Mouse (Mus musculus) neural tube, embryonic 11.5 days (tissue): ENCODE data around the gene Bglap. TPM values are rescaled to one million over a fixed set of nuclear protein-coding genes. Genes with fewer than 3 reads are reported as not detected.
"Not testable (repeated sequence)": the region's sequence is repeated elsewhere in the genome, so short reads cannot be mapped to it uniquely, and the experiment has no call there.

ENCODE experiments used
- ATAC-seq: fragments of 200-750 bp; cut with Nextera tagmentation; 2 replicates; pipeline ENCODE4 v1.8.0; 2017; ENCODE audit warnings: moderate number of reproducible peaks, mild to moderate bottlenecking, moderate TSS enrichment, moderate library complexity; ENCODE audit not compliant: insufficient read depth, low FRiP score, low TSS enrichment
- DNase-seq: peaks from one replicate; pipeline ENCODE4 v3.0.0-alpha.2; 2015; ENCODE audit warnings: low spot score
- H3K27ac ChIP-seq: fragments of 300-500 bp; sonication (generic); 2 replicates; pipeline ENCODE4 v1.5.1; 2014; ENCODE audit warnings: low read depth, mild to moderate bottlenecking, low read length
- H3K27me3 ChIP-seq: fragments of 300-500 bp; sonication (generic); 2 replicates; pipeline ENCODE4 v1.6.1; 2014; ENCODE audit warnings: mild to moderate bottlenecking, low read length, mixed read lengths; ENCODE audit not compliant: control insufficient read depth, insufficient read depth
- H3K36me3 ChIP-seq: fragments of 300-500 bp; sonication (generic); 2 replicates; pipeline ENCODE4 v1.6.1; 2014; ENCODE audit warnings: mild to moderate bottlenecking, low read length, moderate library complexity, mixed read lengths; ENCODE audit not compliant: control insufficient read depth, insufficient read depth
- H3K4me1 ChIP-seq: fragments of 300-500 bp; sonication (generic); 2 replicates; pipeline ENCODE4 v1.6.1; 2014; ENCODE audit warnings: low read length, mixed read lengths; ENCODE audit not compliant: control insufficient read depth, insufficient read depth
- H3K4me2 ChIP-seq: fragments of 300-500 bp; sonication (generic); 2 replicates; pipeline ENCODE4 v1.6.1; 2014; ENCODE audit warnings: low read depth, mild to moderate bottlenecking, moderate library complexity
- H3K4me3 ChIP-seq: fragments of 300-500 bp; sonication (generic); 2 replicates; pipeline ENCODE4 v1.5.1; 2014; ENCODE audit warnings: low read depth, low read length
- H3K9ac ChIP-seq: fragments of 300-500 bp; sonication (generic); 2 replicates; pipeline ENCODE4 v1.6.1; 2014; ENCODE audit warnings: mild to moderate bottlenecking, low read length
- H3K9me3 ChIP-seq: fragments of 300-500 bp; sonication (generic); 2 replicates; pipeline ENCODE4 v1.6.1; 2016; ENCODE audit warnings: low read length; ENCODE audit not compliant: control insufficient read depth
- whole genome bisulfite sequencing: fragments of 180-500 bp; shearing (Covaris S2); extraction: QIAGEN DNeasy Blood & Tissue Kit; methylation state at CpG from one replicate; pipeline ENCODE4 v1.1.7; 2014; 5-methylcytosine and 5-hydroxymethylcytosine counted together
- polyA plus RNA-seq: library from polyadenylated mRNA; unstranded; fragments of >200 nt; fragmentation: Nextera tagmentation; extraction: Ambion mirVana; gene quantifications from 2 replicates; pipeline ENCODE4 v1.2.1, GENCODE M21; 2014

Bglap gene
- polyA plus RNA-seq, 1 experiment from 2014 or later, result not detected

DNA sequence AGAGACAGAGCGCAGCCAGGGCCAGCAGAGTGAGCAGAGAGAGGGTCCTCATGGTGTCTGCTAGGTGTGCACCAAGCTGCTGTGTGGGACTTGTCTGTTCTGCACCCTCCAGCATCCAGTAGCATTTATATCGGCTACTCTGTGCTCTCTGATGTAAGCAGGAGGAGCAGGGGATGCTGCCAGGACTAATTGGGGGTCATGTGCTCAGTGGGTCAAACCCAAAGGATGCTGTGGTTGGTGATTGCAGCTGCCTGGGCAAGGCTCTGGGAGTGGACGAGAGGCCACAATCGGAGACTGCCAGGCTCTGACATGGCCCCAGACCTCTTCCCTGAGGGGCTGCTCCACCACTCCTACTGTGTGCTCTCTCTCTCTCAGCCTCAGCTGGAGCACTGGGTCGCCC lies 5.7 kb downstream of the Bglap start, which contains the start of gene Bglap2:
TSS of gene Bglap2 (minus strand) at position 101 of the 400 bp plus-strand sequence.
- not testable (repeated sequence) for H3K4me1 ChIP-seq, H3K9ac ChIP-seq, H3K36me3 ChIP-seq, H3K27me3 ChIP-seq, H3K27ac ChIP-seq, H3K4me2 ChIP-seq, H3K9me3 ChIP-seq, ATAC-seq, DNase-seq, H3K4me3 ChIP-seq
- WGBS, result 69% methylated on average over 4 of the region's 5 CpGs

DNA sequence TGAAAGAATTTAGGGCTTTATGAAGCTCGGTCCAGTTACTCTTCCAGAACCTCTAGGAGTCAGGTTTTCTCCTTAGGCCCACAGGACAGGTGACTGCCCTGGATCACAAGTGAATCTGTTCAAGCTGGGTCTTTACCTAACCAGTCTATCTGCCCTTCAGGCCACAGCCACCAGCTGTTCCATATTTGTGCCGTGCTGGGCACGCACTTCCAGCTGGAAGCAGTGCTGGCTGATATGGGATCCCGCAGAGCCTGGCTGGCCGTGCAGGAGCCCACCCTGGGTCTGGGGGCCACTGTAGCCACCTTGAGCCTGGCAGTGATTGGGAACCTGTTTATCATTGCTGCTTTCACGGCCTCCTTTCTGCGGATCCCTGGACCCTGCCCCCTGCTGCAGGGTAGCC lies 7.6 kb downstream of the Bglap start:
- not testable (repeated sequence) for H3K4me2 ChIP-seq, H3K36me3 ChIP-seq, H3K4me3 ChIP-seq, H3K4me1 ChIP-seq, H3K9me3 ChIP-seq, H3K27ac ChIP-seq, DNase-seq, H3K27me3 ChIP-seq
- 0 out of 2 replicates have a peak, but pooled peaks have one; percentile 24 for ATAC-seq
- H3K9ac ChIP-seq, result peak overlapping the region; percentile 2; the same call in 1 of the 2 replicates
- WGBS, result 17% methylated on average over 5 of the region's 7 CpGs

DNA sequence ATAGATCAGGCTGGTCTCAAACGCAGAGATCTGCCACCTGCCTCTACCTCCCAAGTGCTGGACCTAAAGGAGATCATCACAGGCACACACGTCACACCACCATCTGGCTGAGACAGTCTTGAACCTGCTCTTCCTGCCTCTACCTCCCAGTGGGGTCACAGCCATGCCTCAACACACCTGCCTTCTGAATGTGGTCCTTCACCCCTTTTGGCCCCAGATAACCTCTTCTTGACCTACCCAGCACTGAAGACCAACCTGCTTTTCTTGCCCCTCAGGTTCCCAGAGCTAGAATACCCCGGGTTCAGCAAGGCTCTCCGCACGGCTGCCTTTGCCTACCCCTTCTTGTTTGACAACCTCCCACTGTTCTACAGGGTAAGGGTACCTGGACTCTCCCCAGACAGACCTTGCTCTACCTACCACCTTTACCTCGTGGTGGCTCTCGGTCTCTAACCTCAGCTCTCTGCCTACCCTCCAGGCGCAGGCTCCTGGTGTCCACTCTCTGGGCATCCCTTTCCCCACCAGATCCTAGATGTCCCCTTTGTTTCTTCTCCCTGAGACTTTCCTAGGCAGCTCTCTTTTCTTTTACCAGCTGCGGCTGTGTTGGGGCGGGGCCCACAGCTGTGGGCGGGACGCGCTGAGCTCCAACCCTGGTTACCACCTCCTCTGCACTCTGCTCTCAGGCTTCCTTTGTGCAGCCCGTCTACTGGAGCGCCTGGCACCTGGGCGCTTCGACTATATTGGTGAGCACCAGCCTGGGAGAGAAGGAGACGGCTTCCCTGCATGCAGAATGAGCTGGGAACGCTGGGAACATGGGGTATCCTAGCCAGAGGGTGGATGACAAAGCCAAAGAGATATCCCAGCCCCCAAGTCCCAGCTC lies 8.3 kb downstream of the Bglap start:
- H3K4me3 ChIP-seq, H3K27ac ChIP-seq, H3K4me1 ChIP-seq, H3K27me3 ChIP-seq, H3K36me3 ChIP-seq, H3K9me3 ChIP-seq: not testable (repeated sequence)
- WGBS, result 11% methylated on average over 16 of the region's 19 CpGs
- ATAC-seq (peak; percentile 88), DNase-seq (peak; percentile 75)
- H3K4me2 ChIP-seq, result 0 out of 2 replicates have a peak overlapping the region, but pooled peaks have one; percentile 1
- peak overlapping the region; percentile 2; the same call in 1 of the 2 replicates for H3K9ac ChIP-seq

DNA sequence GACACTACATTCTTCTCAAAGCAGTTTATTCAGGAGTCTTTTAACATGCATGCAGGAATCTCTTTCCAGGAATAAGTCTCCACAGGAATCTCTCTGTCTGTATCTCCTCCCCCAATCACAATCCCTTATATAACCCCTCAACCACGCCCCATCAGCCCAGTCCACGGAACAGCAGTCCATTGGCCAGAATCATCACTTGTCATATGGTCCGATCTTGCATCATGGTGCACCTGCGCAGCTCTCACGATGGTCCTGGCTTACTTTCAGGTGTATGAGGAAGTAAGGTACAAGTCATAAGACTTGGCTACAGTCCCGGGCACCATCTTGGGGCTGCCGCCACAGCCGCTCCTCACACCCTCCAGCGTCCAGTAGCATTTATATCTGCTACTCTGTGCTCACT lies 11.6 kb downstream of the Bglap start, which contains the start of gene Bglap3:
TSS of gene Bglap3 (minus strand) at position 101 of the 400 bp plus-strand sequence.
- H3K27ac ChIP-seq, ATAC-seq, H3K4me2 ChIP-seq, DNase-seq, H3K9me3 ChIP-seq, H3K4me3 ChIP-seq, H3K4me1 ChIP-seq, H3K9ac ChIP-seq, H3K27me3 ChIP-seq, H3K36me3 ChIP-seq: not testable (repeated sequence)
- 92% methylated on average over 9 of the region's 9 CpGs for WGBS

DNA sequence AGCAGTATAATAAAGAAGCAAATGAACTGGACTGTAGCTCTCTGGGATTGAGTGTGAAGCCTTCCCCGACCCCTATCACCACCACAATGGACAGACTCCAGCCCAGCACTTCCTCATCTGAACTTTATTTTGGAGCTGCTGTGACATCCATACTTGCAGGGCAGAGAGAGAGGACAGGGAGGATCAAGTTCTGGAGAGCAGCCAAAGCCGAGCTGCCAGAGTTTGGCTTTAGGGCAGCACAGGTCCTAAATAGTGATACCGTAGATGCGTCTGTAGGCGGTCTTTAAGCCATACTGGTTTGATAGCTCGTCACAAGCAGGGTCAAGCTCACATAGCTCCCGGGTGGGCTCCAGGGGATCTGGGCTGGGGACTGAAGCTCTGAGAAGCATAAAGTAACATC lies 15.8 kb downstream of the Bglap start:
- H3K36me3 ChIP-seq, ATAC-seq, H3K4me3 ChIP-seq, H3K27ac ChIP-seq, DNase-seq, H3K4me2 ChIP-seq, H3K4me1 ChIP-seq, H3K9me3 ChIP-seq, H3K9ac ChIP-seq: not testable (repeated sequence)
- WGBS, result 93% methylated on average over 7 of the region's 7 CpGs
- peaks cover 15% of the 10 kb centered on the region for H3K27me3 ChIP-seq

DNA sequence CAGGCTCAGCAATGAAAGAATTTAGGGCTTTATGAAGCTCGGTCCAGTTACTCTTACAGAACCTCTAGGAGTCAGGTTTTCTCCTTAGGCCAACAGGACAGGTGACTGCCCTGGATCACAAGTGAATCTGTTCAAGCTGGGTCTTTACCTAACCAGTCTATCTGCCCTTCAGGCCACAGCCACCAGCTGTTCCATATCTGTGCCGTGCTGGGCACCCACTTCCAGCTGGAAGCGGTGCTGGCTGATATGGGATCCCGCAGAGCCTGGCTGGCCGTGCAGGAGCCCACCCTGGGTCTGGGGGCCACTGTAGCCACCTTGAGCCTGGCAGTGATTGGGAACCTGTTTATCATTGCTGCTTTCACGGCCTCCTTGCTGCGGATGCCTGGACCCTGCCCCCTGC lies 16.7 kb downstream of the Bglap start:
- peaks cover 15% of the 10 kb centered on the region for H3K27me3 ChIP-seq
- not testable (repeated sequence) for H3K9ac ChIP-seq, H3K9me3 ChIP-seq, ATAC-seq, H3K27ac ChIP-seq, H3K4me1 ChIP-seq, H3K4me3 ChIP-seq, H3K4me2 ChIP-seq, H3K36me3 ChIP-seq, DNase-seq
- WGBS, result 48% methylated on average over 3 of the region's 7 CpGs

DNA sequence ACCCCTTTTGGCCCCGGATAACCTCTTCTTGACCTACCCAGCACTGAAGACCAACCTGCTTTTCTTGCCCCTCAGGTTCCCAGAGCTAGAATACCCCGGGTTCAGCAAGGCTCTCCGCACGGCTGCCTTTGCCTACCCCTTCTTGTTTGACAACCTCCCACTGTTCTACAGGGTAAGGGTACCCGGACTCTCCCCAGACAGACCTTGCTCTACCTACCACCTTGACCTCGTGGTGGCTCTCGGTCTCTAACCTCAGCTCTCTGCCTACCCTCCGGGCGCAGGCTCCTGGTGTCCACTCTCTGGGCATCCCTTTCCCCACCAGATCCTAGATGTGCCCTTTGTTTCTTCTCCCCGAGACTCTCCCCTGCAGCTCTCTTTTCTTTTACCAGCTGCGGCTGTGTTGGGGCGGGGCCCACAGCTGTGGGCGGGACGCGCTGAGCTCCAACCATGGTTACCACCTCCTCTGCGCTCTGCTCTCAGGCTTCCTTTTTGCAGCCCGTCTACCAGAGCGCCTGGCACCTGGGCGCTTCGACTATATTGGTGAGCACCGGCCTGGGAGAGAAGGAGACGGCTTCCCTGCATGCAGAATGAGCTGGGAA lies 17.3 kb downstream of the Bglap start:
- H3K4me3 ChIP-seq, H3K4me1 ChIP-seq, H3K36me3 ChIP-seq, H3K27ac ChIP-seq, H3K9ac ChIP-seq, H3K9me3 ChIP-seq: not testable (repeated sequence)
- 3% methylated on average over 18 of the region's 22 CpGs for WGBS
- Histone ChIP-seq H3K27me3 (peaks cover 15% of the 10 kb centered on the region), H3K4me2 (peak overlapping the region; percentile 13; the same call in 1 of the 2 replicates)
- peak; percentile 63 for DNase-seq
- ATAC-seq, result peak; percentile 79

DNA sequence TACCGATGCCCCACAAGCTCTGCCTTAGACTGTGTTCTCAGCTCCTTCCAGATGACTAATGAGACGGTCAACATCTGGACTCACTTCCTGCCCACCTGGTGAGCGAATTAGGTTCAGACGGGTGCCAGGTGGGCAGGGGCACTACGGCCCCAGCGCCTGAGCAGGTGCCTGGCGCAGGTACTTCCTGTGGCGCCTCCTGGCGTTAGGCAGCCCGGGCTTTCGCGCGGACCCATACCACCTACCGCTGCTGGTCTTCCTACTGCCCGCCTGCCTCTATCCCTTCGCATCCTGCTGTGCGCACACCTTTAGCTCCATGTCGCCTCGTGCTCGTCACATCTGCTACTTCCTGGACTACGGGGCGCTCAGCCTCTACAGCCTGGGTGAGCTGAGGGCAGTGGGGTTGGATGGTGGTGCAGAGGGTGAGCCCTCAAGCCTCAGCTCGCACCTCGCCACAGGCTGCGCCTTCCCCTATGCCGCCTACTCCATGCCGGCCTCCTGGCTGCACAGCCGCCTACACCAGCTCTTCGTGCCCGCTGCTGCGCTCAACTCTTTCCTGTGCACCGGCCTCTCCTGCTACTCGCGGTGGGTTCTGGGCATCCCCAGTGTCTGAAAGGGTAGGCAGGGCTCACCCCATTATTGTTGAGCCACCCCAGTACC lies 18.4 kb downstream of the Bglap start:
- Histone ChIP-seq H3K9me3 (no peaks in the 10 kb centered on the region; the same call in 1 of the 2 replicates), H3K4me3 (no peak overlapping the region), H3K36me3 (peaks cover 9% of the 10 kb centered on the region), H3K27me3 (peaks cover 15% of the 10 kb centered on the region), H3K27ac (no peak overlapping the region), H3K9ac (no peak overlapping the region), H3K4me2 (no peak overlapping the region), H3K4me1 (no peaks in the 10 kb centered on the region)
- WGBS, result 34% methylated on average over 34 of the region's 34 CpGs
- 0 out of 2 replicates have a peak, but pooled peaks have one; percentile 4 for ATAC-seq
- DNase-seq, result no peak
